Mouse (Mus musculus): ENCODE results near the gene Slc38a10.

- no peak for TF ChIP-seq CTCF (IDR thresholded peaks at IDR 0.05; ENCODE audit: low read depth)
- TF ChIP-seq EP300 (optimal IDR thresholded peaks at IDR 0.05) = no peak
These were observed 36.3 kb upstream of the Slc38a10 start for GRCm38 (mm10) chr11:120187236-120188101.

Data from stomach, postnatal 0 days (tissue).